Mouse (Mus musculus) spleen, adult 2 months (tissue): ENCODE data around the gene Smg1.

Source experiments
- CTCF ChIP-seq: fragments of 200-500 bp; IDR thresholded peaks from 2 replicates; pipeline ENCODE4 v1.5.1; 2011; ENCODE audit warnings: mild to moderate bottlenecking, inconsistent platforms; ENCODE audit not compliant: insufficient read depth, insufficient read length, insufficient replicate concordance; ENCODE audit errors: extremely low read depth
- POLR2A ChIP-seq: fragments of 200-500 bp; IDR thresholded peaks from 2 replicates; pipeline ENCODE4 v1.6.1; 2011; ENCODE audit warnings: low read depth, low read length, inconsistent platforms

DNA sequence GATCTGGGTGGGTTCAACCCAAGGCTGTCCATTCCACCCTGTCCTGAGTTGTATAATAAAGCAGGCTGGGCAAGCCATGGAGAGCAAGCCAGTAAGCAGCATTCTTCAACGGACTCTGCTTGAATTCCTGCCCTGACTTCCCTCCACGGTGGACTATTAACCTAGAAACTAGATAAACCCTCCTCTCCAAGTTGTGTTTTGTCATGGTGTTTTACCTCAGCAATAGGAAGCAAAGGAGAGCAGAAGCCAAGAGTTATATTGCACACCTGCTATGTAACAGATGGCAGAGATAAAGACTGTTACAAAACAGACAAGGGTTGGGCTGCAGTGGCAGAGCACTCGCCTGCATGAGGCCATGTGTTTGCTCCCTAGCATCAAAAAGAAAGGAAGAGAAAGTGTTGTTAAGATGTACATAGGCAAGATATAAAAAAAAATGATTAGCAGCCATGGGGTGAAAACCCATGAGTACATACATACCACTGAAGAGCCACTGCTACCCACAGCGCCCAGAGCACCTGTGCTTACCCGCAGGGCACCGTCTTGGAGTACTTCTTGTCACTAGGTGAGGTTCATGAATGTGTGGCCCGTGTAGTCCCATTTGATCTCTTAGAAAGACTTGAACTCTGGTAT lies 16.3 kb upstream of the Smg1 start:
- no peak for TF ChIP-seq CTCF
- TF ChIP-seq POLR2A, result no peak
